Mouse (Mus musculus) ES-Bruce4 (cell line): ENCODE measurements around the gene Pdcd2l.
"Not testable (repeated sequence)": the region's sequence is repeated elsewhere in the genome, so short reads cannot be mapped to it uniquely, and the experiment has no call there.

Experiments
- CTCF ChIP-seq: IDR thresholded peaks from one replicate; pipeline ENCODE4 v1.8.1; 2011; ENCODE audit warnings: low read depth, low read length
- EP300 ChIP-seq: IDR thresholded peaks from 2 replicates; pipeline ENCODE4 v1.6.1; 2011; ENCODE audit warnings: low read depth, low read length; ENCODE audit not compliant: insufficient read depth
- POLR2A ChIP-seq: IDR thresholded peaks from one replicate; pipeline ENCODE4 v1.8.1; 2011; ENCODE audit warnings: low read length; ENCODE audit not compliant: insufficient read depth

GRCm38 (mm10) chr7:34176241-34176640 is 20.2 kb downstream of the Pdcd2l start:
- TF ChIP-seq CTCF, POLR2A, EP300: not testable (repeated sequence)
